Mouse (Mus musculus) hindbrain, embryonic 12.5 days (tissue): ENCODE results near the gene Birc6. TPM values are rescaled to one million over a fixed set of nuclear protein-coding genes. Genes with fewer than 3 reads are reported as not detected.

Experiments
- ATAC-seq: fragments of 200-750 bp; cut with Nextera tagmentation; 2 replicates; pipeline ENCODE4 v1.8.0; 2017; ENCODE audit warnings: moderate TSS enrichment; ENCODE audit not compliant: low FRiP score
- H3K27ac ChIP-seq: fragments of 300-500 bp; sonication (generic); 2 replicates; pipeline ENCODE4 v1.5.1; 2016; ENCODE audit warnings: mild to moderate bottlenecking
- H3K27me3 ChIP-seq: fragments of 300-500 bp; sonication (generic); 2 replicates; pipeline ENCODE4 v1.6.1; 2016; ENCODE audit warnings: mild to moderate bottlenecking
- H3K36me3 ChIP-seq: fragments of 300-500 bp; sonication (generic); 2 replicates; pipeline ENCODE4 v1.6.1; 2016; ENCODE audit warnings: mild to moderate bottlenecking
- H3K4me1 ChIP-seq: fragments of 300-500 bp; sonication (generic); 2 replicates; pipeline ENCODE4 v1.6.1; 2016
- H3K4me2 ChIP-seq: fragments of 300-500 bp; sonication (generic); replicated peaks from 2 replicates; pipeline ENCODE4 v1.6.1; 2016; ENCODE audit warnings: mild to moderate bottlenecking
- H3K4me3 ChIP-seq: fragments of 300-500 bp; sonication (generic); 2 replicates; pipeline ENCODE4 v1.5.1; 2016; ENCODE audit warnings: mild to moderate bottlenecking
- H3K9ac ChIP-seq: fragments of 300-500 bp; sonication (generic); 2 replicates; pipeline ENCODE4 v1.6.1; 2016; ENCODE audit warnings: mild to moderate bottlenecking, moderate library complexity
- H3K9me3 ChIP-seq: fragments of 300-500 bp; sonication (generic); replicated peaks from 2 replicates; pipeline ENCODE4 v1.6.1; 2016; ENCODE audit warnings: mild to moderate bottlenecking
- WGBS: fragments of 180-500 bp; shearing (Covaris S2); methylation state at CpG from one replicate; pipeline ENCODE4 v1.1.7; 2016; 5-methylcytosine and 5-hydroxymethylcytosine counted together
- polyA plus RNA-seq: library from polyadenylated mRNA; unstranded; fragments of >200 nt; fragmentation: Nextera tagmentation; extraction: Ambion mirVana; gene quantifications from 2 replicates; pipeline ENCODE4 v1.2.1, GENCODE M21; 2016

Gene Birc6
- polyA plus RNA-seq, 1 experiment from 2014 or later: 102 TPM

DNA sequence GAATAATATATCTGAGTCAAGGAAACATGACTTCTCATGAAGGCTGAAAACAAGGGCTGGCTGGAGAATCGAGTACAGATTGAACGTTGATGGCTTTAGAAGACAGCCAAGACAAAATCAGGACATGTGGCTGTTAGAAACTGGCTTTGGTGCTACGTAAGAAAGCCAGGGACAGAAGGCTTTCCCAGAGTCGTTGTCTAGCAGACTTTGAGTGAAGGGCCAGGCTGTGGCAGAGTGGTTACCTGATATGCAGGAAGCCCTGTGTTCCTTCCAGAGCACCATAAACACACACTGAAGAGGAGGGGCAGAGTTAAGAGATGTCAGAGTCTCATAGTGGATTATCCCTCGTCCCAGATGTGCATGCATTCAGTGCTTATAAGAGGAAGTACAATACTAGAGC is 49.1 kb downstream of the Birc6 start:
- 83% methylated on average over 5 of the region's 5 CpGs for WGBS
- ATAC-seq: no peak
- peaks cover 31% of the 10 kb centered on the region for H3K36me3 ChIP-seq

GRCm38 (mm10) chr17:74579586-74579985 is 51.5 kb downstream of the Birc6 start:
- Histone ChIP-seq H3K36me3 (peaks cover 34% of the 10 kb centered on the region), H3K4me2 (no peak overlapping the region), H3K27me3 (no peaks in the 10 kb centered on the region), H3K4me3 (no peak overlapping the region), H3K4me1 (no peaks in the 10 kb centered on the region), H3K9ac (no peak overlapping the region), H3K9me3 (no peaks in the 10 kb centered on the region), H3K27ac (no peak overlapping the region)
- no peak for ATAC-seq
- 91% methylated on average over 7 of the region's 7 CpGs for WGBS

More for the DNA sequence above, 49.1 kb downstream of the Birc6 start:
- no peaks in the 10 kb centered on the region for H3K9me3 ChIP-seq
- H3K4me1 ChIP-seq: no peaks in the 10 kb centered on the region
- no peak overlapping the region for H3K4me3 ChIP-seq
- H3K27me3 ChIP-seq: no peaks in the 10 kb centered on the region
- no peak overlapping the region for H3K27ac ChIP-seq
- H3K9ac ChIP-seq: no peak overlapping the region
- no peak overlapping the region for H3K4me2 ChIP-seq

DNA sequence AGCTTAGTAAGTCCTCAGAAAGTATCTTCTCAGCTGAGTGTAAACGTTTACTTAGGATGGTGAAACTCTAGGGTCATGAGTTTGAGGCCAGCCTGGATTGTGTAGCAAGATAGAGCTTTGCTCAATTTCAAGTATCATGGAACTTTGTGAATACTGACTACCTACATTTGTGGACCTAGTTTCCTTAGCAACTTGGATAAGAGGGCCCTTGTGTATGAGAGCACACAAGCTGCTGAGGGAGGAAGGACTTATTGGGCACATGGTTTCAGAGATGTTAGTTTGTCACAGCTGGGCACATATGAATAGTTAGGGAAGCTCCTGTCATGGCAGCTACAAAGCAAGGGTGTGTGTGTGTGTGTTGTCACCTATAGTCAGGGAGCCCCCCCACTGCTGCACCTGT is 52.6 kb downstream of the Birc6 start:
- Histone ChIP-seq H3K9me3 (no peaks in the 10 kb centered on the region), H3K27ac (no peak overlapping the region), H3K36me3 (peaks cover 31% of the 10 kb centered on the region), H3K9ac (no peak overlapping the region), H3K4me3 (no peak overlapping the region), H3K27me3 (no peaks in the 10 kb centered on the region), H3K4me1 (no peaks in the 10 kb centered on the region), H3K4me2 (no peak overlapping the region)
- no peak for ATAC-seq
- 88% methylated on average over 1 of the region's 1 CpGs for WGBS

GRCm38 (mm10) chr17:74586768-74587167 is 58.7 kb downstream of the Birc6 start:
- Histone ChIP-seq H3K4me1 (no peaks in the 10 kb centered on the region), H3K4me2 (no peak overlapping the region), H3K9me3 (no peaks in the 10 kb centered on the region), H3K4me3 (no peak overlapping the region), H3K9ac (no peak overlapping the region), H3K36me3 (peaks cover 14% of the 10 kb centered on the region; the same call in 1 of the 2 replicates), H3K27ac (no peak overlapping the region), H3K27me3 (no peaks in the 10 kb centered on the region)
- ATAC-seq: no peak
- WGBS: 90% methylated on average over 3 of the region's 3 CpGs

DNA sequence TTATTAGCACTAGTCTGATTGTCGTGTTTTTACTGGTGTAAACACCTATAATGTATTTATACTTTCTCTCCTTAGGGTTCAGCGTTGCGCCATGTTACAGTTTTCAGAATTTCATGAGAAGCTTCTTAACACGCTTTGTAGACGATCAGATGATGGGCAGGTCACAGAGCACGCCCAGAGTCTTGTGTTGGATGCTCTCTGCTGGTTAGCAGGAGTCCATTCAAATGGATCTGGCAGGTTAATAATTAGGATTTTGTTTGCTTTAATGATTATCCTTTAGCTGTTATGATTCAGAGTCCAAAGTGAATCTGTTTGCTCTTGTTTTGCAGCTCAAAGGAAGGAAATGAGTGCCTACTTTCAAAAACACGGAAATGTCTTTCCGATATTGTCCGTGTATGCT is 70.8 kb downstream of the Birc6 start:
- H3K27ac ChIP-seq: no peak overlapping the region
- no peaks in the 10 kb centered on the region for H3K27me3 ChIP-seq
- WGBS: 93% methylated on average over 9 of the region's 9 CpGs
- no peak overlapping the region for H3K9ac ChIP-seq
- no peak overlapping the region for H3K4me3 ChIP-seq
- H3K9me3 ChIP-seq: no peaks in the 10 kb centered on the region
- H3K36me3 ChIP-seq: peaks cover 50% of the 10 kb centered on the region
- no peaks in the 10 kb centered on the region for H3K4me1 ChIP-seq
- no peak for ATAC-seq
- no peak overlapping the region for H3K4me2 ChIP-seq

GRCm38 (mm10) chr17:74599396-74599795 is 71.3 kb downstream of the Birc6 start:
- no peaks in the 10 kb centered on the region for H3K9me3 ChIP-seq
- no peak overlapping the region for H3K4me2 ChIP-seq
- no peak for ATAC-seq
- H3K36me3 ChIP-seq: peaks cover 49% of the 10 kb centered on the region
- no peak overlapping the region for H3K9ac ChIP-seq
- no peak overlapping the region for H3K27ac ChIP-seq
- no peaks in the 10 kb centered on the region for H3K4me1 ChIP-seq
- 90% methylated on average over 2 of the region's 2 CpGs for WGBS
- no peak overlapping the region for H3K4me3 ChIP-seq
- H3K27me3 ChIP-seq: no peaks in the 10 kb centered on the region

DNA sequence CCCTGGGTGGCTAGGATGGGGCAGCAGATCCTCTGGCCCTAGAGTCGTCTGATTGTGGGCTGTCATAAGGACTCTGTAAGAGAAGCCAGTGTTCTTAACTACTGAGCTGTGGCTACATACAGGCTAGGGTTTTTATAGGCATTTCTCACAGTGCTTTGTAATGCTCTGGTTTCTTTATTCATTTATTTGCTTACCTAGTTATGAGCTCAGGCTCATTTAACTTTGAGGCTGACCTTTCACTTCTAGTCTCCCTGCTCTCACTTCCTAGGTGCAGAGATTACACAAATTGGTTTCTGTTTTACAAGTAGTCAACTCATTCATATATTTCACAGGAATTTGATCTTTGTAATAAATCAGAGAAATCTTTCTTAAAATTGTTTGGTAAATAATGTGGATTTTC is 73.1 kb downstream of the Birc6 start:
- Histone ChIP-seq H3K27ac (no peak overlapping the region), H3K4me1 (no peaks in the 10 kb centered on the region), H3K4me3 (no peak overlapping the region), H3K4me2 (no peak overlapping the region), H3K27me3 (no peaks in the 10 kb centered on the region), H3K9ac (no peak overlapping the region), H3K9me3 (no peaks in the 10 kb centered on the region), H3K36me3 (peaks cover 49% of the 10 kb centered on the region)
- no peak for ATAC-seq
- 90% methylated on average over 1 of the region's 1 CpGs for WGBS

- H3K27me3 ChIP-seq: no peaks in the 10 kb centered on the region
Measured at GRCm38 (mm10) chr17:74630798-74631197, 102.7 kb downstream of the Birc6 start.

DNA sequence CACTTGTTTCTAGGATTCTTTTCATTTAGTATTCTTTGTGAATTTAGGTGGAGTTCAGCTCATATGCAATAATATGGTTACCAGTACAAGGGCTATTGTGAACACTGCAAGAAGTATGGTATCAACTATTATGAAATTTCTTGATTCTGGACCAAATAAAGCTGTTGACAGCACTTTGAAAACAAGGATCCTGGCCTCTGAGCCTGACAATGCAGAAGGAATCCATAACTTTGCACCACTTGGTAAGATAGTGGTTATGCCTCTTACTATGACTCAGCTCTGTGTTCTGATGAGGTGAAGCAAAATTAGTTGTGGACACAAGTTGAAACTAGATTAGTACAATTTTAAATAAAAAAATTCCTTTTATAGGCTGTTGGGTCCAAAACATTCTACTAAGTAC is 114.3 kb downstream of the Birc6 start:
- H3K4me1 ChIP-seq: no peaks in the 10 kb centered on the region
- H3K27me3 ChIP-seq: no peaks in the 10 kb centered on the region
- H3K9me3 ChIP-seq: no peaks in the 10 kb centered on the region
- H3K4me2 ChIP-seq: no peak overlapping the region
- ATAC-seq: no peak
- H3K36me3 ChIP-seq: peaks cover 56% of the 10 kb centered on the region
- H3K27ac ChIP-seq: no peak overlapping the region
- no peak overlapping the region for H3K9ac ChIP-seq
- H3K4me3 ChIP-seq: no peak overlapping the region

More at GRCm38 (mm10) chr17:74630798-74631197, 102.7 kb downstream of the Birc6 start:
- H3K9me3 ChIP-seq: no peaks in the 10 kb centered on the region
- no peak overlapping the region for H3K9ac ChIP-seq
- no peak overlapping the region for H3K4me3 ChIP-seq
- 93% methylated on average over 3 of the region's 3 CpGs for WGBS
- no peak overlapping the region for H3K27ac ChIP-seq
- no peak overlapping the region for H3K4me2 ChIP-seq
- no peaks in the 10 kb centered on the region for H3K4me1 ChIP-seq
- no peak for ATAC-seq
- peaks cover 59% of the 10 kb centered on the region for H3K36me3 ChIP-seq

- Histone ChIP-seq H3K36me3 (peaks cover 47% of the 10 kb centered on the region), H3K9ac (no peak overlapping the region), H3K27ac (no peak overlapping the region), H3K4me2 (no peak overlapping the region), H3K4me1 (no peaks in the 10 kb centered on the region), H3K4me3 (no peak overlapping the region), H3K9me3 (no peaks in the 10 kb centered on the region), H3K27me3 (no peaks in the 10 kb centered on the region)
- WGBS: 93% methylated on average over 3 of the region's 3 CpGs
- no peak for ATAC-seq
Measured at GRCm38 (mm10) chr17:74658362-74658761, 130.3 kb downstream of the Birc6 start.

DNA sequence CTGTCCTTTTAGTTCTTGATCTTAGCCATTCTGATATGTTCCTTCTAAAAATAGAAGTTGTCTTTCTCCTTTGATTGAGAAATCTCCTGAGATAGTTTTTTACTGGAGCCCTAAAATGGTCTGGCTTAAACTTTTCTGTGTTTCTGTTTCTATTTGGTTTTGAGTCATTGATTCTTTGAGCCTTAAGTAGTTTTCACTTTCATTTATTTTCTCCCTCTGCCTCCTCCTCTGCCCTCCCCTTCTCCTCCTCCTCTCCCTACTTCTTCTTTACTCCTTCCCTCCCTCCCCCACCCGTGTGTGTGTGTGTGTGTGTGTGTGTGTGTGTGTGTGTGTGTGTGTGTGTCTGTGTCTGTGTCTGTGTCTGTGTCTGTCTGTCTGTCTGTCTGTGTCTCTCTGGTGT is 139.9 kb downstream of the Birc6 start:
- peaks cover 50% of the 10 kb centered on the region for H3K36me3 ChIP-seq
- H3K27me3 ChIP-seq: no peaks in the 10 kb centered on the region
- no peaks in the 10 kb centered on the region for H3K9me3 ChIP-seq
- no peak overlapping the region for H3K9ac ChIP-seq
- ATAC-seq: no peak
- no peak overlapping the region for H3K4me2 ChIP-seq
- no peak overlapping the region for H3K27ac ChIP-seq
- H3K4me3 ChIP-seq: no peak overlapping the region
- WGBS: no CpG with 5 or more reads among the region's 1 CpGs
- H3K4me1 ChIP-seq: no peaks in the 10 kb centered on the region

DNA sequence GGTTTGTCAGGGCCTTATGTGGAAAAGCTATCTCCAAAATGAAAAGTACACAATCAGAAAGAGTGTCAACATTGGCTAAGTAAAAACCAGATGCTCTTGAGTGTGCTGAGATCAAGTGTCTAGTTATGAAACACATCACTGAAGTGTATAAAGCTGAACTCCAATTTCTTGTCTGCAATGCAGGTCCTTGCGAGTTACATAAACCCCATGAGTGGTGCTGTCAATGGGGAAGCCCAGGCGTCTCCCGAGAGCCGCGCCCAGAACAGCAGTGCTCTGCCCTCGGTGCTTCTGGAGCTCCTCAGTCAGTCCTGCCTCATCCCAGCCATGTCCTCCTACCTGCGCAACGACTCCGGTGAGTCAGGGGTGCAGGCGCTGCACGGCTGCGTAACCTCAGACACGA is 141.9 kb downstream of the Birc6 start:
- Histone ChIP-seq H3K27ac (no peak overlapping the region), H3K27me3 (no peaks in the 10 kb centered on the region), H3K9ac (no peak overlapping the region), H3K4me3 (no peak overlapping the region), H3K4me2 (no peak overlapping the region), H3K4me1 (no peaks in the 10 kb centered on the region), H3K9me3 (no peaks in the 10 kb centered on the region), H3K36me3 (peaks cover 33% of the 10 kb centered on the region)
- no peak for ATAC-seq
- 95% methylated on average over 13 of the region's 13 CpGs for WGBS

DNA sequence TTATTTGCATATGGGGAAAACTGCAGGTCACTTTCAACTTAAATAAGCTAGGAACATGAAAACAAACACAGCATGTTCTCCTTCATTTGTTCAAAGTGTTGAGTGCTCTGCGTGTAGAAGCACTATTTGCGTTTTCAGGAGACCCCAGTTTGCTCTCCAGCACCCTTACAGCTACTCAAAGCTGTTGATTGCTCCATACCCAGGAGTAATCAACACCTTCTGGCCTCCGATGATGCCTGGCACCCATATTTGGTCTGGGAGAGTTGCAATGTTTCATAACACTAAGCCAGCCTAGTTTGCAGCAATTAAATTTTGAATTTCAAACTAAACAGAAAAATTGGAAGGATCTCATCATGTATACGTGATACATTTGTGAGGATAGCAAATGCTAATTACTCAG is 144.4 kb downstream of the Birc6 start:
- H3K27me3 ChIP-seq: no peaks in the 10 kb centered on the region
- peaks cover 38% of the 10 kb centered on the region for H3K36me3 ChIP-seq
- 88% methylated on average over 4 of the region's 4 CpGs for WGBS
- ATAC-seq: no peak
- H3K9ac ChIP-seq: no peak overlapping the region
- H3K4me3 ChIP-seq: no peak overlapping the region
- H3K4me1 ChIP-seq: no peaks in the 10 kb centered on the region
- H3K4me2 ChIP-seq: no peak overlapping the region
- H3K9me3 ChIP-seq: no peaks in the 10 kb centered on the region
- H3K27ac ChIP-seq: no peak overlapping the region

DNA sequence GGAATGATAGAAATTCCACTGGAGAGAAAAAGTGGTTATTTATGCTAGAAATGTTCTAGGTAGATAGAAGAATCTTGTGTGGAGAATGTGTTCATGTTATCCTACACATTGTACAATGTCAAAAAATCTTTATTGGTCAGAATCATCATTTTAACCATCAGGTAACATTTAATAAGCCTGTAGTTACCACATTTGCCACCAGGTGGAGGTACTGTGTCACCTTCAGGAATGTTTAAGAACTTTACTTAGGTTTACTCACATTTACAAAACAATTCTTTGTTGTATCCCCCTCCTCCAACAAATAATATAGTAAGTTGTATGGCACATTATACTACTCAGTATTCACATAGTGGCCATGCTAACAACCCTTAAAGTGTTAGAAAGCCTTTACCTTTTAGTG is 145.2 kb downstream of the Birc6 start:
- H3K4me2 ChIP-seq: no peak overlapping the region
- no peak overlapping the region for H3K27ac ChIP-seq
- H3K27me3 ChIP-seq: no peaks in the 10 kb centered on the region
- no peaks in the 10 kb centered on the region for H3K4me1 ChIP-seq
- ATAC-seq: no peak
- H3K9me3 ChIP-seq: no peaks in the 10 kb centered on the region
- no peak overlapping the region for H3K4me3 ChIP-seq
- peaks cover 42% of the 10 kb centered on the region for H3K36me3 ChIP-seq
- H3K9ac ChIP-seq: no peak overlapping the region
